Comparison of ENCODE assay signal across 15 mouse cellular contexts in the genomic region with DNA sequence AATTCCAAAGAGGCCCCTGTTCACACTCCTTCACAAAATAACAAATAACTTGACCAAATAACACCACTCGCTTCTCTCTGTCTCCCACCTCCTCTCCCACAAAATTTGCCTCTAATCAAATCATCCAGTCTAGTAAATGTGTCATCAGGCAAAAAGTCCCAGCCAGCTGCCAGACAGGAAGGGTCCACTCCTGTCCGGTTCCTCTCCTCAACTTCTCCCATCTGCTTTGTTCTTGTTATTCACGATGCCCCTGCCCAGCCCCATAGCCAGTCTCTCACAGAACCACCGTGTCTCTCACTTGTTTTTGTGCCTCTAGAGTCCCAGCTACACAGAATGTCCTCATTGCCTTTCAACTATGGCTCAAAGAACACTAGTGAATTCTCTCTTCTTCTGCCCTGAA. TPM values are rescaled to one million over a fixed set of nuclear protein-coding genes. Genes with fewer than 3 reads are reported as not detected.
"Had no signal": no experiment of that assay in that cellular context is flagged by ENCODE, and none has a peak within 500 bp of the region (broad histone marks: within the 10 kb centered on the region; RNA-seq: fewer than 3 reads in every experiment).

No protein-coding gene starts in this region.

- H3K36me3 ChIP-seq: limb, embryonic 12.5 days; limb, embryonic 15.5 days; liver, embryonic 13.5 days had no signal

- H3K4me2 ChIP-seq: limb, embryonic 12.5 days; limb, embryonic 15.5 days; liver, embryonic 13.5 days; midbrain, embryonic 11.5 days had no signal

- H3K27ac ChIP-seq: limb, embryonic 12.5 days; limb, embryonic 15.5 days; liver, embryonic 13.5 days had no signal

- H3K4me1 ChIP-seq: limb, embryonic 12.5 days; limb, embryonic 15.5 days; liver, embryonic 13.5 days had no signal

- H3K4me3 ChIP-seq: limb, embryonic 12.5 days; limb, embryonic 15.5 days; liver, embryonic 13.5 days had no signal

- H3K9me3 ChIP-seq: limb, embryonic 12.5 days; limb, embryonic 15.5 days; liver, embryonic 13.5 days had no signal

- H3K9ac ChIP-seq: limb, embryonic 12.5 days; limb, embryonic 15.5 days; liver, embryonic 13.5 days had no signal

- DNase-seq: kidney, adult 9 months; kidney, postnatal 14 days; kidney, postnatal 4 days; left cerebral cortex, postnatal 4 days; liver, embryonic 13.5 days; lung, adult 2 months; lung, postnatal 36 days; midbrain, embryonic 14.5 days; thymus, adult 18-20 months; thymus, postnatal 36 days had no signal

- H3K27me3 ChIP-seq: limb, embryonic 12.5 days; limb, embryonic 15.5 days; liver, embryonic 13.5 days had no signal

RNA-seq across cellular contexts. Expression of a gene that starts 53.8 kb away (rescaled TPM):
- total RNA-seq: megakaryocyte progenitor cell, adult 5-6 weeks; megakaryocyte-erythroid progenitor cell, adult 5-6 weeks had no signal
